Mouse (Mus musculus) limb, embryonic 14.5 days (tissue): ENCODE data around the gene Bicra. TPM values are rescaled to one million over a fixed set of nuclear protein-coding genes. Genes with fewer than 3 reads are reported as not detected.

Experiments used
- ATAC-seq: fragments of 200-750 bp; cut with Nextera tagmentation; 2 replicates; pipeline ENCODE4 v1.8.0; 2017; ENCODE audit warnings: low read depth, moderate number of reproducible peaks, moderate TSS enrichment; ENCODE audit not compliant: low FRiP score
- DNase-seq: peaks from one replicate; pipeline ENCODE4 v3.0.0-alpha.2; 2015; ENCODE audit warnings: low spot score
- H3K27ac ChIP-seq: fragments of 300-500 bp; sonication (generic); replicated peaks from 2 replicates; pipeline ENCODE4 v1.5.1; 2014; ENCODE audit warnings: low read depth, mild to moderate bottlenecking, low read length, moderate library complexity, mixed read lengths
- H3K27me3 ChIP-seq: fragments of 300-500 bp; sonication (generic); 2 replicates; pipeline ENCODE4 v1.6.1; 2014; ENCODE audit warnings: low read length, mixed read lengths; ENCODE audit not compliant: control insufficient read depth, insufficient read depth
- H3K36me3 ChIP-seq: fragments of 300-500 bp; sonication (generic); 2 replicates; pipeline ENCODE4 v1.6.1; 2014; ENCODE audit warnings: mild to moderate bottlenecking, low read length, moderate library complexity, mixed read lengths; ENCODE audit not compliant: control insufficient read depth, insufficient read depth
- H3K4me1 ChIP-seq: fragments of 300-500 bp; sonication (generic); 2 replicates; pipeline ENCODE4 v1.6.1; 2014; ENCODE audit warnings: antibody characterized with exemption, low read length, mixed read lengths; ENCODE audit not compliant: control insufficient read depth, insufficient read depth
- H3K4me2 ChIP-seq: fragments of 300-500 bp; sonication (generic); replicated peaks from 2 replicates; pipeline ENCODE4 v1.6.1; 2014; ENCODE audit warnings: low read depth, mild to moderate bottlenecking, low read length, moderate library complexity; ENCODE audit not compliant: severe bottlenecking
- H3K4me3 ChIP-seq: fragments of 300-500 bp; sonication (generic); replicated peaks from 2 replicates; pipeline ENCODE4 v1.5.1; 2014; ENCODE audit warnings: low read length
- H3K9ac ChIP-seq: fragments of 300-500 bp; sonication (generic); 2 replicates; pipeline ENCODE4 v1.6.1; 2014; ENCODE audit warnings: mild to moderate bottlenecking, low read depth, low read length, moderate library complexity; ENCODE audit not compliant: severe bottlenecking
- H3K9me3 ChIP-seq: fragments of 300-500 bp; sonication (generic); 2 replicates; pipeline ENCODE4 v1.6.1; 2016; ENCODE audit warnings: low read length; ENCODE audit not compliant: control insufficient read depth
- POLR2A ChIP-seq: fragments of 200-500 bp; IDR thresholded peaks from 2 replicates; pipeline ENCODE4 v1.8.0; 2012; ENCODE audit warnings: inconsistent platforms, mild to moderate bottlenecking, moderate library complexity, borderline replicate concordance; ENCODE audit not compliant: insufficient read depth, insufficient read length; ENCODE audit errors: extremely low read depth
- whole genome bisulfite sequencing: fragments of 180-500 bp; shearing (Covaris S2); extraction: QIAGEN DNeasy Blood & Tissue Kit; methylation state at CpG from one replicate; pipeline ENCODE4 v1.1.7; 2014; 5-methylcytosine and 5-hydroxymethylcytosine counted together
- polyA plus RNA-seq, 2 experiments: library from polyadenylated mRNA; depleted of rRNA in 1 of 2; stranded (reverse) in 1 of 2; unstranded in 1 of 2; fragments of >200 nt; fragmentation: Nextera tagmentation in 1 of 2; extraction: Ambion mirVana in 1 of 2; gene quantifications; 2 replicates each; pipeline versions ENCODE4 v1.2.1 to v1.2.3; 2012 to 2014

Bicra gene
- polyA plus RNA-seq, 2 experiments = 8.6 to 20.1 TPM

DNA sequence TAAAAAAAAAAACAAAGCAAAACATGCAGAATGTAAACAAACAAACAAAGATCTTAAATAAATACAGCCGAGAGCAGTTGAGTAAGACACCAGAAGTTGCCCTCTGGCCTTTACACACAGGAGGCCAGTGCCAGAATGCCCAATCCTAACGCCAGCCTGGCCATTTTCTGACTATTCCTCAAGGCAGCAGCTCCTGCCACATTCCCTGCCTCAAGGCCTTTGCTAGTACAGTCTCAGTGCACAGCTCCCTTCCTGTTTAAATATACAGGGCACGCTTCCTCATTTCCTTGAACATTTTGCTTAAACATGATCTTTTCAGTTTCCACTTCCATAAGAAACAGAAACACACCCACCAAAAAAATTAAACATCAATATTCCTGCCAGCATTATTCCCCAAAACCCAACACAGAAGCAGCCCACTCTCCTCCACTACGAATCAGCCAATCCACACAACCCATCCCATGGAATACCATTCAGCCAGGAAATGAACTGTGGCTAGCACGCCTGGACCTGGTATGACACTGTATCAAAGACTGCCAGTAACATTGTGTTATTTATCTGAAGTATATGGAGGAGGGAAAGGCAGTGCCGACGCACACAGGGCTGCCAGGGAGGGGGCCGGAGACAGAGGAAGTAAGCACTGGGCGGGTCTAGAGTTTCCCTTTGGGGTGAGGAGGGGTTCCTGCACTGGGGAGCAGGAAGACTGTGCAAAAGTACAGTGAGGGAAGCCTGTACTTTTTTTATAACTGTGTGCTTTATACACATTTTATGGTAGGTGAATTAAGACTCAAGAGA lies 29.5 kb downstream of the Bicra start:
- WGBS = 83% methylated on average over 9 of the region's 9 CpGs
- no peak for TF ChIP-seq POLR2A
- Histone ChIP-seq H3K27me3 (no peaks in the 10 kb centered on the region), H3K9me3 (no peaks in the 10 kb centered on the region), H3K36me3 (no peaks in the 10 kb centered on the region; the same call in 1 of the 2 replicates), H3K9ac (no peak overlapping the region), H3K4me2 (no peak overlapping the region), H3K4me1 (peaks cover 6% of the 10 kb centered on the region; the same call in 1 of the 2 replicates), H3K4me3 (no peak overlapping the region), H3K27ac (no peak overlapping the region)
- ATAC-seq (no peak), DNase-seq (no peak)

DNA sequence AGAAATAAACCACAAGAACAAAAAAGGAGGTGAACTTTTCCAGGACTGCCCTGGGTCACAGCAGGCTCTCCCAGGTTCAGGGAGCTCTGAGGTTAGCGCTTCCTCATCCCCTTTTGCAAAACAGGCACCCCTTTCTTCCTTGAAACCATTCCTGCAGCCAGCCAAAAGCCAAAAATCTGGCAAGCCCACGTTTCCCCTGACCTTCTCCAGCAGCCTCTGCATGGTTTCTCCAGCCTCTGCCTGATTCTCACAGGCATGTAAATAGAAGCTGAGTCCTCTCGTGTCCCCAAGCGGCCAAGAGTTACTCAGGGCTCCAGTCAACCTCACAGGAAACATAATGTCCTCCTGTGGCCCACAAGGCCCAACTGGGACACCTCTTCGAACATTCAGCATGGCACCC lies 32.3 kb downstream of the Bicra start:
- 88% methylated on average over 5 of the region's 5 CpGs for WGBS
- TF ChIP-seq POLR2A = no peak
- H3K9me3 ChIP-seq = no peaks in the 10 kb centered on the region

DNA sequence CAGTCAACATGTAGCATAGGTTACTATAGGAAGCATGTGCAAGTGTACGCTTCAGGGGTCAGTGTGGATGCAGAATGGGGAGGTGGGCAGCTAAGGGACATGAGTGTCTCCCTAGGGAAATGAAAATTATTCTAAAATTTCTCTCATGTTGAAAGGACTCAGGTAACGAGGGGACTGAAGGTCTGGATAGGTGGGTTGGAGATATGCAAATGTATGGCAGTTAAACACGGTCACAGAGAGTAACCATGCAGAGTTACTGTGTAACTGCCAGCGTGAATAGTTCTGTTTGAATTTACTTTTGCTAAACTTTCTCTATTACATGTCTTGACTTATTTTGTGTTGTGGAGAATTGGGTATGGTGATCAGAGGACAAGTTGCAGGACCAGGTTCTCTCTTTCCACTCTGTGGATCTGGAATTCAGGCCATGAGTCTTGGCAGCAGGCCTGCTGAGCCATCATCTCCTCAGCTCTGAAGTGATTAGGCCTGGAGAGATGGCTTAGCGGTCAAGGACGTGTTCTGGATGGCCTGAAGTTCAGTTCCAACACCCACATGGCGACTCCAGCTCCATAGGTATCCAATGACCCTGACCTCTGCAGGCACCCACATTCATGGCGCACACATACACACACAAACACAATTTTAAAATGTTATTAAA lies 33.1 kb downstream of the Bicra start:
- Histone ChIP-seq H3K4me2 (no peak overlapping the region), H3K9ac (no peak overlapping the region), H3K27me3 (no peaks in the 10 kb centered on the region)

More for the DNA sequence above, 32.3 kb downstream of the Bicra start:
- ATAC-seq = no peak
- Histone ChIP-seq H3K27me3 (no peaks in the 10 kb centered on the region), H3K36me3 (peaks cover 3% of the 10 kb centered on the region; the same call in 1 of the 2 replicates), H3K27ac (no peak overlapping the region), H3K9ac (no peak overlapping the region), H3K4me2 (no peak overlapping the region), H3K4me1 (peaks cover 6% of the 10 kb centered on the region; the same call in 1 of the 2 replicates), H3K4me3 (no peak overlapping the region)
- no peak for DNase-seq

DNA sequence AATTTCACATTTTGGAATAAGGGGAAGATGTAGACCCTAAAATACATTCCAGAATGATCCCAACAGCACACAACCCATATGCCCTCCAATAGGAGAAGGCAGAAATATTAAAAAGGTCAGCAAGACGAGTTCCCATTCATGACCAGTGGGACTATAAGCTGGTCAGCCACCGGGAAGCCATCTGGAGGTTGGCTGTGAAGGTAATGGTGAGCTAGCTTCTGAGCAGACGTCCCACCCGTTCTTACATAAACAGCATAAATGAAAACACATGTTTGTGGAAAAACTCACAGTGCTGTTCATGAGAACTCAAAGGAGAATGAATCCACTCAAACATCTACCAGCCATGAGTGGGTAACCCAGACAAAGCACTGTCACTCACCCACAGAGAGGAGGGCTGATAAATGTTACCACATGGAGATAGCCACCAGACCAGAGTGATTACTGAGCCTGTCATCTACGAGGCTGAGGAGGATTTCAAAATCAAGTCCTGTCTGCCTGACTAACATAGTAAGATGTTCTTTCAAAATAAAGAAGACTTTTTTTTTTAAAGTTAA lies 33.9 kb downstream of the Bicra start:
- no peak overlapping the region for H3K9ac ChIP-seq
- no peak for DNase-seq
- H3K27ac ChIP-seq = no peak overlapping the region
- WGBS = 29% methylated on average over 5 of the region's 5 CpGs
- H3K4me2 ChIP-seq = no peak overlapping the region
- H3K27me3 ChIP-seq = no peaks in the 10 kb centered on the region
- TF ChIP-seq POLR2A = no peak
- no peak for ATAC-seq
- peaks cover 3% of the 10 kb centered on the region; the same call in 1 of the 2 replicates for H3K36me3 ChIP-seq
- no peak overlapping the region for H3K4me3 ChIP-seq
- peaks cover 6% of the 10 kb centered on the region; the same call in 1 of the 2 replicates for H3K4me1 ChIP-seq
- H3K9me3 ChIP-seq = no peaks in the 10 kb centered on the region

More for the DNA sequence above, 33.1 kb downstream of the Bicra start:
- no peak overlapping the region for H3K27ac ChIP-seq
- ATAC-seq = no peak
- H3K4me3 ChIP-seq = no peak overlapping the region
- H3K36me3 ChIP-seq = peaks cover 3% of the 10 kb centered on the region; the same call in 1 of the 2 replicates
- no peak for TF ChIP-seq POLR2A
- DNase-seq = no peak
- WGBS = 90% methylated on average over 8 of the region's 8 CpGs
- no peaks in the 10 kb centered on the region for H3K9me3 ChIP-seq
- H3K4me1 ChIP-seq = peaks cover 6% of the 10 kb centered on the region; the same call in 1 of the 2 replicates

DNA sequence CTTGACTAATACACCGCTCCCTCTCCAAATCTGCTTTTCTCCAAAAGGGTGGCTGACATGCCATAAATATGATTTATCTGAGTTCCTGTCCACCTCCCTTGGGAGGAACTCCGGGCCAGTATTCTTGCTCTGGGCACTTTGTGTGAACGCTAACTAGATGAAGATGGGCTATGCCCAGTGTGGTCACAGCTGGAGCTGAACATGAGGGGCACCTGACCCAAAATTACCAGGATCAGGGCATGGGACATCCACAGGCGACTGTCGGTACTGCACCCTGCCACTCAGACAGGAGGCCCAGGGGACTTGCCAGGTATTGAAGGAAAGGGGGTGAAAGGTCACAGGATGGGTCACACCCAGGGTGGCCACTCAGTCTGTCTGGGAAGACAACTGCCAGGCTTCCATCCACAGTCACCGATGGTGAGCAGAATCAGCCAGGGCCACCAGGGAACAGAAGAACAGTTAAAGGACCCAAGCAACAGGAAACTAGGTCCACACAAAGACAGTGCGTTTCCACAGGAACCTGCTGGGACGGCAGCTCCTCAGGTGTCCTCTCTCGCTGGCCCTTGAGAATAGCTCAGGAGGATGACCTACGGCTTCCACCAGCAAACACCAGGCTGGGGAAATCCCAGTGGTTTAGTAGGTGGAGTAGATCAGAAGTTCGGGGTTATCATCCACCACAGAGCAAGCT lies 35.0 kb downstream of the Bicra start:
- Histone ChIP-seq H3K4me1 (peaks cover 6% of the 10 kb centered on the region; the same call in 1 of the 2 replicates), H3K4me2 (no peak overlapping the region), H3K27ac (no peak overlapping the region), H3K9me3 (no peaks in the 10 kb centered on the region), H3K9ac (no peak overlapping the region), H3K36me3 (peaks cover 4% of the 10 kb centered on the region; the same call in 1 of the 2 replicates), H3K4me3 (no peak overlapping the region), H3K27me3 (no peaks in the 10 kb centered on the region)
- 76% methylated on average over 11 of the region's 11 CpGs for WGBS
- ATAC-seq (no peak), DNase-seq (no peak)
- TF ChIP-seq POLR2A = no peak
